Mouse (Mus musculus) spleen, adult 2 months (tissue): ENCODE measurements at regions not wholly inside any gene's neighbourhood (a gene's known extent, or its start where the extent isn't known, plus 50 kb on each side); places are given as distances from the start of the nearest gene placed in this dataset.

Experiments
- CTCF ChIP-seq: fragments of 200-500 bp; IDR thresholded peaks from 2 replicates; pipeline ENCODE4 v1.5.1; 2011; ENCODE audit warnings: mild to moderate bottlenecking, inconsistent platforms; ENCODE audit not compliant: insufficient read depth, insufficient read length, insufficient replicate concordance; ENCODE audit errors: extremely low read depth
- POLR2A ChIP-seq: fragments of 200-500 bp; IDR thresholded peaks from 2 replicates; pipeline ENCODE4 v1.6.1; 2011; ENCODE audit warnings: low read depth, low read length, inconsistent platforms

DNA sequence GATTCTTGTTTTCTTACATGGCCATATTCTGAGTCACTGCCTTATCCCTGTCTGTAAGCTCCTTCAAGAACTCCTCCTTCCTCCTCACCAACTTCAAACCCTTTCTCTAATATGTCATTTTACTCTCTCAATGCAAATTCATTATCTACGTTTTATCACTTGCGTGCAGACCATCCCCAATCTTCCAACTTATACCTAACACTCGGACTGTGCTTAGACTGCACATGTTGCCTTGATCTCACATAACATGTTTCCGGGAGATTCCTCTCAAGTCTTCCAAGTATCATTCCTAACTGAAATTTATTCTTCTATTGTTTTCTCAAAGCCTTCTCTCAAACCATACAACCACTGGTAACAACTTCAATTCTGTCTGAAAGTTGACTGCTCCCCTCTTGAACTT lies 637.0 kb upstream of the Nox3 start:
- no peak for TF ChIP-seq CTCF
- TF ChIP-seq POLR2A, result no peak
